Mouse (Mus musculus) kidney, embryonic 14.5 days (tissue): ENCODE measurements around the gene Tefm. TPM values are rescaled to one million over a fixed set of nuclear protein-coding genes. Genes with fewer than 3 reads are reported as not detected.

Experiments used
- ATAC-seq: fragments of 200-750 bp; cut with Nextera tagmentation; 2 replicates; pipeline ENCODE4 v1.8.0; 2017; ENCODE audit warnings: moderate number of reproducible peaks, mild to moderate bottlenecking, moderate TSS enrichment, moderate library complexity; ENCODE audit not compliant: low FRiP score, low TSS enrichment
- H3K27ac ChIP-seq: fragments of 300-500 bp; sonication (generic); 2 replicates; pipeline ENCODE4 v1.5.1; 2014; ENCODE audit warnings: low read depth, mild to moderate bottlenecking, low read length, moderate library complexity, mixed read lengths
- H3K27me3 ChIP-seq: fragments of 300-500 bp; sonication (generic); 2 replicates; pipeline ENCODE4 v1.6.1; 2014; ENCODE audit warnings: mild to moderate bottlenecking, low read length; ENCODE audit not compliant: control insufficient read depth, insufficient read depth
- H3K36me3 ChIP-seq: fragments of 300-500 bp; sonication (generic); 2 replicates; pipeline ENCODE4 v1.6.1; 2014; ENCODE audit warnings: low read length, mixed read lengths; ENCODE audit not compliant: control insufficient read depth, insufficient read depth
- H3K4me1 ChIP-seq: fragments of 300-500 bp; sonication (generic); 2 replicates; pipeline ENCODE4 v1.6.1; 2014; ENCODE audit warnings: low read length, mixed read lengths; ENCODE audit not compliant: control insufficient read depth, insufficient read depth
- H3K4me2 ChIP-seq: fragments of 300-500 bp; sonication (generic); replicated peaks from 2 replicates; pipeline ENCODE4 v1.6.1; 2014; ENCODE audit warnings: low read depth, mild to moderate bottlenecking, low read length
- H3K4me3 ChIP-seq: fragments of 300-500 bp; sonication (generic); 2 replicates; pipeline ENCODE4 v1.5.1; 2014; ENCODE audit warnings: mild to moderate bottlenecking, low read length
- H3K9ac ChIP-seq: fragments of 300-500 bp; sonication (generic); 2 replicates; pipeline ENCODE4 v1.6.1; 2014; ENCODE audit warnings: low read depth, mild to moderate bottlenecking, low read length, moderate library complexity
- H3K9me3 ChIP-seq: fragments of 300-500 bp; sonication (generic); 2 replicates; pipeline ENCODE4 v1.6.1; 2016; ENCODE audit warnings: low read length; ENCODE audit not compliant: control insufficient read depth
- WGBS: fragments of 180-500 bp; shearing (Covaris S2); extraction: QIAGEN DNeasy Blood & Tissue Kit; methylation state at CpG from one replicate; pipeline ENCODE4 v1.1.7; 2014; 5-methylcytosine and 5-hydroxymethylcytosine counted together
- polyA plus RNA-seq: library from polyadenylated mRNA; unstranded; fragments of >200 nt; fragmentation: Nextera tagmentation; extraction: Ambion mirVana; gene quantifications from 2 replicates; pipeline ENCODE4 v1.2.1, GENCODE M21; 2014

Gene Tefm
- polyA plus RNA-seq, 1 experiment from 2014 or later, result 33.5 TPM

GRCm38 (mm10) chr11:80136786-80137185, 5.2 kb downstream of the Tefm start:
- Histone ChIP-seq H3K9ac (no peak overlapping the region), H3K27ac (no peak overlapping the region), H3K4me3 (no peak overlapping the region), H3K9me3 (no peaks in the 10 kb centered on the region), H3K27me3 (no peaks in the 10 kb centered on the region), H3K4me2 (no peak overlapping the region), H3K4me1 (peaks cover 2% of the 10 kb centered on the region; the same call in 1 of the 2 replicates), H3K36me3 (peaks cover 65% of the 10 kb centered on the region)
- 86% methylated on average over 13 of the region's 13 CpGs for WGBS
- ATAC-seq, result no peak

GRCm38 (mm10) chr11:80135954-80136683, 5.9 kb downstream of the Tefm start:
- Histone ChIP-seq H3K27ac (no peak overlapping the region), H3K4me2 (no peak overlapping the region), H3K4me3 (no peak overlapping the region), H3K4me1 (peaks cover 2% of the 10 kb centered on the region; the same call in 1 of the 2 replicates), H3K36me3 (peaks cover 69% of the 10 kb centered on the region), H3K9me3 (no peaks in the 10 kb centered on the region), H3K9ac (no peak overlapping the region), H3K27me3 (no peaks in the 10 kb centered on the region)
- no peak for ATAC-seq
- WGBS, result 92% methylated on average over 11 of the region's 11 CpGs

GRCm38 (mm10) chr11:80134744-80135143, 7.2 kb downstream of the Tefm start:
- peaks cover 67% of the 10 kb centered on the region for H3K36me3 ChIP-seq
- no peak overlapping the region for H3K27ac ChIP-seq
- ATAC-seq, result no peak
- H3K4me3 ChIP-seq, result no peak overlapping the region
- no peak overlapping the region for H3K4me2 ChIP-seq
- H3K27me3 ChIP-seq, result no peaks in the 10 kb centered on the region
- 76% methylated on average over 4 of the region's 4 CpGs for WGBS
- H3K4me1 ChIP-seq, result 0 out of 2 replicates have a peak, but pooled peaks cover 2% of the 10 kb centered on the region
- H3K9me3 ChIP-seq, result no peaks in the 10 kb centered on the region
- H3K9ac ChIP-seq, result no peak overlapping the region

- Histone ChIP-seq H3K4me3 (no peak overlapping the region), H3K9ac (no peak overlapping the region), H3K27ac (no peak overlapping the region), H3K36me3 (peaks cover 59% of the 10 kb centered on the region), H3K4me1 (no peaks in the 10 kb centered on the region), H3K9me3 (no peaks in the 10 kb centered on the region), H3K4me2 (no peak overlapping the region), H3K27me3 (no peaks in the 10 kb centered on the region)
- ATAC-seq, result no peak
- WGBS, result 63% methylated on average over 1 of the region's 1 CpGs
Observed at GRCm38 (mm10) chr11:80132050-80132449, 9.9 kb downstream of the Tefm start.

- Histone ChIP-seq H3K27me3 (no peaks in the 10 kb centered on the region), H3K4me1 (no peaks in the 10 kb centered on the region), H3K9ac (no peak overlapping the region), H3K9me3 (no peaks in the 10 kb centered on the region), H3K4me3 (no peak overlapping the region), H3K4me2 (no peak overlapping the region), H3K36me3 (peaks cover 69% of the 10 kb centered on the region), H3K27ac (no peak overlapping the region)
- no peak for ATAC-seq
- WGBS, result 83% methylated on average over 1 of the region's 1 CpGs
Observed at GRCm38 (mm10) chr11:80116411-80116810, 25.6 kb downstream of the Tefm start.

- no peak overlapping the region for H3K27ac ChIP-seq
- no peak overlapping the region for H3K9ac ChIP-seq
- no peak overlapping the region for H3K4me2 ChIP-seq
- peaks cover 71% of the 10 kb centered on the region for H3K36me3 ChIP-seq
- H3K9me3 ChIP-seq, result no peaks in the 10 kb centered on the region
- no peak for ATAC-seq
- no peak overlapping the region for H3K4me3 ChIP-seq
- H3K4me1 ChIP-seq, result no peaks in the 10 kb centered on the region
- no peaks in the 10 kb centered on the region for H3K27me3 ChIP-seq
- 85% methylated on average over 1 of the region's 1 CpGs for WGBS
Observed at GRCm38 (mm10) chr11:80104407-80104806, 37.6 kb downstream of the Tefm start.

GRCm38 (mm10) chr11:80101298-80101697, 40.7 kb downstream of the Tefm start:
- Histone ChIP-seq H3K4me1 (no peaks in the 10 kb centered on the region), H3K36me3 (peaks cover 65% of the 10 kb centered on the region), H3K9me3 (no peaks in the 10 kb centered on the region), H3K27me3 (no peaks in the 10 kb centered on the region), H3K4me2 (no peak overlapping the region), H3K27ac (no peak overlapping the region), H3K4me3 (no peak overlapping the region), H3K9ac (no peak overlapping the region)
- ATAC-seq, result no peak
- WGBS, result 91% methylated on average over 6 of the region's 6 CpGs

- Histone ChIP-seq H3K4me3 (no peak overlapping the region), H3K4me2 (no peak overlapping the region), H3K9me3 (no peaks in the 10 kb centered on the region), H3K36me3 (peaks cover 68% of the 10 kb centered on the region), H3K27me3 (no peaks in the 10 kb centered on the region), H3K27ac (no peak overlapping the region), H3K4me1 (no peaks in the 10 kb centered on the region), H3K9ac (no peak overlapping the region)
- no peak for ATAC-seq
- WGBS, result 88% methylated on average over 3 of the region's 3 CpGs
Observed at GRCm38 (mm10) chr11:80098444-80099056, 43.4 kb downstream of the Tefm start.

- H3K9me3 ChIP-seq, result no peaks in the 10 kb centered on the region
- H3K27me3 ChIP-seq, result no peaks in the 10 kb centered on the region
- no peaks in the 10 kb centered on the region for H3K4me1 ChIP-seq
- H3K27ac ChIP-seq, result no peak overlapping the region
- no peak for ATAC-seq
- H3K9ac ChIP-seq, result peak overlapping the region; percentile 96
- H3K4me2 ChIP-seq, result peak overlapping the region; percentile 81
- peak overlapping the region; percentile 99 for H3K4me3 ChIP-seq
- peaks cover 16% of the 10 kb centered on the region; the same call in 1 of the 2 replicates for H3K36me3 ChIP-seq
- 52% methylated on average over 3 of the region's 3 CpGs for WGBS
Observed at GRCm38 (mm10) chr11:80090555-80091164, 51.3 kb downstream of the Tefm start.
